Mouse (Mus musculus): ENCODE results near the gene Mapk10.

Mapk10 gene

DNA sequence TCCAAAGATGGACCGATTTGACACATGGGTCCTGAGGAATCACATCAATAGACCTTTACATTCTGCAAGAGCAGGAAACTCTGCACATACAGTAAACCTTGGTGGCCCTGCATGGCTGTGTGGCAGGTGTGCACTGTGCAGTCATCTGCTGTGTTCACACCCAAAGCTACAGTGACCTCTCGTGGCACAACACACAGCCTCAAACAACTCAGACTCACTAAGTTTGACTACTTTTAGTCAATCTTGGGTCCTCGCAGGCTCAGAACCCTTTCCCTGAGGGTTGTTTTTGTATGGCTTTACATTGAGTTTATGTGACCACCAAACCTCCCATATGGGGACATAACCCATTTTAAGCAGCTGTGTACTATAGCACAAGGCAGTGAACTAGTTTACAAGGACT lies 47.1 kb downstream of the Mapk10 start:
- no peak for DNase-seq

DNA sequence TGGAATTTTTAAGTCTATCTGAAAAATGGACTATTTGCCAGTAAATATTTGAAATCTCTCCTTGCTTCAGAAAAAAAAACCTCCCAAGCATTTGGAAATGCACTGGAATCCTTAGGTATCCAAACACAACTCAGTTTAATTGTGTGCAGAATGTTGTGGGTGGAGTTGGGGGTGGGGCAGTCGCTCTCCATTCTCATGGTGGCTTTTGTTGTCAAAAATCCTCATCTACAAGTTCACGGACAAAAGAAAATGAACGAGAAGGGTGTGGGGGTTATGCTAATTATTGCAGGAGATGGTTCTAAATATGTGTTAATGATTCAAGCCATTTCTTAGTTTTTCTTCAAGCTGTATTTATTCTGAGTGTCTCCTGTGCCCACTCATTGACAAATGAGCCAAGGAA lies 49.6 kb downstream of the Mapk10 start:
- DNase-seq = no peak

DNA sequence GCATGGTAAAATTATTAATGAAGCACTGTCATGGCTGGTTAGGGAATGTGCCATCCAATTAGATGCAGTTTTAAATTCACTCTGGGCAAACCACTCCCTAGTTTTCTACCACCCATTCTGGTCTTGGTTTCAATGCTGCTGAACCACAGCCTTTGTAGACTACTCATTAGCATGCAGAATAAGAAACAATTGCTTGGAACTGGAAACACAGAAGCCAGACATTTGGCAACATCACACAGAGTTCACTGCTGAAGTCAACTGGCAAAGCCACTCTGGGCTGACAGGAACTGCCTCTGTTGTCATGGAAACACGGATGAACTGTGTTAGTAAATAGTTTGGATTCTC lies 50.0 kb downstream of the Mapk10 start:
- DNase-seq = no peak

DNA sequence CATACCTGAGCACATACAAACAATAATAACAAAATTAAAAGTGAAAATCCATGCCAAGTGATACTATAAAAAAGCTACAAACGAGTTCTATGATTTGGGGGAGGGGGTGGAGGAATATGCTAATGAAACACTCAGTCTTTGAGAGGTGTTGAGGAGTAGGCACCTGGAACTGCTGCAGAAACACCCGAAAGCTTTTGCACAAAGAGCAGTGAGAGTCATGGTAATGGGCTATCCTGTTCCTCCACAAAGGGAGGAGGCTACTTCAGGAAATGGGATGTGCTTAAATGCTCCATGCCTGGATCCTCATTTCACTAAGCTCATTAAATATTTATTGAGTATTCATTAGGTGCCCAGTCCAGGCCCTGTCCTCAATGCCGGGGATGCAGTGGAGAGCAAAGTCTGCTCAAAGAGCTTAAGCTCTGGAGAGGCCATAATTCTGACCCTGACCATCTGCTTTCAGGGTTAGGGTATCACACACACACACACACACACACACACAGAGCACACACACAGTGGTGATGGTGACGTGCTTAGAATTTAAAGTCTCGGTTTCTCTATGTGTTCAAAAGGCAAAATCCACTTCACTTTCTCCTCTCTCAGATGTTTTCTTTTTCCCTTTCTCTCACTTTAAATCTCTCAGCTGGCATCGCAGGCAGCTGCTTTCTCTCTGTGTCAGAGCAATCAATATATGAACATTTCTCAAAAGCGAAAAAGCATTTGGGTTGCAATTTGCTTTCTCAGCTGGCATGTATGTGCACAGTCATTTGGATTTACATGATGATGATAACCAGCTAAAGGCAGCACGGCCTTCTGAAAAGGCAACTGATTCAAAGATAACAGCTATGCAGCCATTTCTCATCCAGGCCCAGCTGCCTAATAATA lies 50.6 kb downstream of the Mapk10 start:
- no peak for DNase-seq

DNA sequence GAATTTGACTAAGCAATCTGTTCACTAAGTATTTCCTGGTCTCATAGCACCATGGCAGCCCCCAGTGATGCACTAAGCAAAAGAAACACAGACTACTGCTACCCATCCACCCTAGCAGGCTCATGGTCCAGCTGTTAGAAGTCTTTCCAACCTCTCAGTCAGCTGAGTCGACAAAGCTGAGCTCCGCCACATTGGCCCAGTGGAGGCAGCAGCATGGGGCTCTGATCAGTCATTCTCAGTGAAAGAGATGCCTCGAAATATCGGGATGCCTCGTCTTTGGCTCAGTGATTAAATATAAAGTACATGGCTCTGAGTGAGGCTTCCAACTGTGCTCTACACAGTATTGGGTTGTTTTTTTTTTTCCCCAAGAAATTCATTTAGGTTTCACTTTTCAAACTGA lies 70.2 kb downstream of the Mapk10 start:
- no peak for DNase-seq

- no peak for DNase-seq
Measured at GRCm38 (mm10) chr5:103134839-103135238, 76.3 kb downstream of the Mapk10 start.

DNA sequence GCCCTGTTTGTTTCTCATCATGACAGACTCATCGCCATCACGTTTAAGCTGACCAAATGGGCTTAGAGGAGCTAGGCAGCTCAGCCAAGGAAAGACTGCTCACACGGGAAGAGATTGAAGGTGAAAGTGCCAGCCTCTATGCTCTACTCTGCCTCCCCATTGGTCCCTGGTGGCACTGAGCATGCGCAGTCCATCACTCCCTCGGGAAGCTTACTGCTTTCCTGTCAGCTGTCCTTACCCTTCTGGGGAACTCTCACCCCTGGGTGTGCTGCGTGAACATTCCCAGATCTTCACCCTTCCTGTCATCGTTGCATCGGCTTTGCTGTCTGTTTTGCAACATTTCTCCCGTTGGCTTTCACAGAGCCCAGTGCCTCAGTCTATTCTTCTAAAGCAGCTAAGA lies 77.5 kb downstream of the Mapk10 start:
- no peak for DNase-seq

GRCm38 (mm10) chr5:103132814-103133213 lies 78.3 kb downstream of the Mapk10 start:
- DNase-seq = no peak

DNA sequence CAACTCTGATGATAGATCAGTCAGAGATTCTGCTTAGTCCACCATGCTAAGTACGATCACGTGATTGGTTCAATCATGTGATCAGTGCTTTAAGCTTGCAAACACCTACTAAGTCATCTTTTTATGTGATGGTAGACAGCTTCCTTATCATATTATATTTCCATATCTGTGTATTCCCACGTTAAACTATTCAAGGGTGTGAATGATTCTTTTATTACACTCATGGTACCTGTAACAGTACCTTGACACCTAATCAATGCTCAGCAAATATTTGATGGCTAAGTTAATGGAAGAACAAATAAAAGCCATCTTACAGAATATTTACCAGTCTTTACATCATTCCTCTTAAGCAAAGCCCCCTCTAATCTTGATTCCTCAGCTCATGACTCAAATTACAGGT lies 91.5 kb downstream of the Mapk10 start:
- no peak for DNase-seq

DNA sequence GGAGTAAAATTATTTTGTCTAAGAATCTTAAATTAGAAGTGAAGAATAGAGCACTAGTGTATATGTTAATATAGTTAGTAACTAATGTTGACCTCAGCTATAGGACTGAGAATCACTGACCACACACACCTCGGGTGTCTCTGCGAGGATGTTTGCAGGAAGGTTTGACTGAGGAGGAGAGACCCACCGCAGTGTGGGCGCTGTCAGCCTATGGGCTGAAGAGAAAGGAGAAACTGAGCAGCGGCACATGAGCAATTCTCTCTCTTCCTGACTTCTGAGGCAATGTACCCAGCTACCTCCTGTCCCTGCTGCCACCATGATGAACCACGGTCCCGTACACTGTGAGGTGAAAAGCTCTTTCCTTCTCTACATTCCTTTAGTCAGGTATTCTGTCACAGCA lies 95.6 kb downstream of the Mapk10 start:
- no peak for DNase-seq

GRCm38 (mm10) chr5:103112471-103112870 lies 98.7 kb downstream of the Mapk10 start:
- DNase-seq = no peak

GRCm38 (mm10) chr5:103109409-103109808 lies 101.7 kb downstream of the Mapk10 start:
- DNase-seq = no peak

GRCm38 (mm10) chr5:103105441-103106414 lies 105.4 kb downstream of the Mapk10 start:
- DNase-seq = no peak

GRCm38 (mm10) chr5:103104082-103104481 lies 107.1 kb downstream of the Mapk10 start:
- DNase-seq = no peak

GRCm38 (mm10) chr5:103102876-103103393 lies 108.2 kb downstream of the Mapk10 start:
- DNase-seq = no peak

GRCm38 (mm10) chr5:103102176-103102575 lies 109.0 kb downstream of the Mapk10 start:
- no peak for DNase-seq

DNA sequence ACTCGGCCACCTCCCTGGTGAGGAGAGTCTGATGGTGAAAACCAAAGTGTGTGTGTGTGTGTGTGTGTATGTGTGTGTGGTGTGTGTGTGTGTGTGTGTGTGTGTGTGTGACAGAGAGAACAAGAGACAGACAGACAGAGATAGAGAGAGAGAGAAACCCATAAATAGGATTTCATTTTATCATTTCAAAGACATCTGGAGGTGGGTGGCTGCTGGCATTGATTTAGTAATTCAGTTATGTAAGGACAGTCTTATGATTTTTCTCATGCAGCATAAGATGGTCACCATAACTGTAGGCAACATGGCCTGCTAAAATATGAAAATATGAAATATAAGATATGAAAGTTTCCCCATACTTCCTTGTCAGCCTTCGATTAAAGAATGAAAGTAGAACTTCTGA lies 117.0 kb downstream of the Mapk10 start:
- DNase-seq = no peak

- no peak for DNase-seq
Measured at GRCm38 (mm10) chr5:103085844-103086243, 125.3 kb downstream of the Mapk10 start.

- DNase-seq = no peak
Measured at GRCm38 (mm10) chr5:103075451-103075850, 135.7 kb downstream of the Mapk10 start.

- DNase-seq = no peak
Measured at GRCm38 (mm10) chr5:103072200-103072825, 138.8 kb downstream of the Mapk10 start.

DNA sequence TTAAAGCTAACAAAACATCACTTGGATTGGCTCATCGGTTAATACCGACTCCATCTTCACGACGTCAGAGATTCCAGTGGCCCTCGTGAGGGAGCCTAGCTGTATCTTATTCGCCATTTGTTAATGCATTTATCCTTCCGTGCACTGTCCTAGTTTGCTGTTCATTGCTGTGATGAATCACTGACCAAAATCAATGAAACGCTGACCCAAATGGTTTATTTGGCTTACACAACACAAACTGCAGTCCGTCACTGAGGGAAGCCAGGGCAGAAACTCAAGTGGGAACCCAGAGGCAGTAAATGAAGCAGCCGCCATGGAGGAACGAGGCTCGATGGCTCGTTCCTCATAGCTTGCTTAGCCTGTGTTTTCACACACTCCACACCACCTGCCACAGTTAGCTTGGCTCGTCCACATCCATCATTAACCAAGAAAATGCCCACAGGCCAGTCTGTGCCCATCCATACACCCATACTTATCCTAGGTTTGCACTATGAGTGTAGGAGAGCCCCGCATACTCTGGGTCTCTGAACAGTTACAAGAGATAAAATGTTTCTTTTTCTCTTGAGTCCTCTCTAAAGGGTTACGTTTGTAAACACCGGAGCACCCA lies 140.0 kb downstream of the Mapk10 start:
- no peak for DNase-seq

GRCm38 (mm10) chr5:103050319-103050916 lies 160.7 kb downstream of the Mapk10 start:
- no peak for DNase-seq
